Mouse (Mus musculus) frontal cortex, postnatal 25 days (tissue): ENCODE results near the gene Map2k5.
A peak's percentile ranks its signal among the peaks of the same experiment; 100 is the strongest.

ENCODE experiments used
- DNase-seq, 2 experiments: peaks; one replicate each; pipeline ENCODE4 v3.0.0; 2022; ENCODE audit warnings: low spot score in 2 of 2

Gene Map2k5

DNA sequence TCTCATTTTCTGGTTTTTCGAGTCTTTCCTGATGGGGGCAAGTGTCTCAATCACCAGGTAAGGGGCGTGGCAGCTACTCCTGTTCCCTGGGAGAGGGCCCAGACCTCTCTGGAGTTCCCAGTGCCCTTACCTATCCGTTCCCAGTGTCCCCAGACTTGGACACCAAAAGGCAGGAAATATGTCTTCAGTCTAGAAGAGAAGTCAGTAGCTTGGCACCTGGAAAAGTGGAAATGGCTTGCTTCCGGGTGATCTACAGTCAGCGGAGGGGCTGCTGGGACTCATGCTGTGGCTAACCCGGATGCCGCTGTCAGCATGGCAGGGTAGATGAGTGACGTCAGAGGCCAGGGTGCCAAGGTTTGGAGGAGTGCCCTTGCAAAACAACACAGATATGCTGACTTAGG lies 248.1 kb downstream of the Map2k5 start:
- DNase-seq: no peak

DNA sequence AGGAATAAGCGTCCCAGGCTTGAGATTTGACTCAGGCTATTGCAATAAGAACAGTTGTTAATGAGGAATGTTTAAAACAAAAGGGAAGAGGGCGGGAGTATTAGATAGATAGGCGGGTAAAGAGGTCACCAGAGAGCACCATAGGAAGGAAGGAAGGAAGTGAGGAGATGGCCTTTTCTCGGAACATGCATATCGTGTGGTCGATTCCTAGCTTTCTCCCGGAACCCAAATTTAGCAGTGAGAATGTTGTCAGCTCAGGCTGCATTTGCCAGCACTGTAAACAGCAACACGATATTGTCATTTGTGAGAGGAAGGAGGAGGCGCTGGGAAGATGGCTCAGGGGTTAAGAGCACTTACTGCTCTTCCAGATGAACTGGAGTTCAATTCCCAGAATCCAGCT lies 253.2 kb downstream of the Map2k5 start:
- no peak for DNase-seq

DNA sequence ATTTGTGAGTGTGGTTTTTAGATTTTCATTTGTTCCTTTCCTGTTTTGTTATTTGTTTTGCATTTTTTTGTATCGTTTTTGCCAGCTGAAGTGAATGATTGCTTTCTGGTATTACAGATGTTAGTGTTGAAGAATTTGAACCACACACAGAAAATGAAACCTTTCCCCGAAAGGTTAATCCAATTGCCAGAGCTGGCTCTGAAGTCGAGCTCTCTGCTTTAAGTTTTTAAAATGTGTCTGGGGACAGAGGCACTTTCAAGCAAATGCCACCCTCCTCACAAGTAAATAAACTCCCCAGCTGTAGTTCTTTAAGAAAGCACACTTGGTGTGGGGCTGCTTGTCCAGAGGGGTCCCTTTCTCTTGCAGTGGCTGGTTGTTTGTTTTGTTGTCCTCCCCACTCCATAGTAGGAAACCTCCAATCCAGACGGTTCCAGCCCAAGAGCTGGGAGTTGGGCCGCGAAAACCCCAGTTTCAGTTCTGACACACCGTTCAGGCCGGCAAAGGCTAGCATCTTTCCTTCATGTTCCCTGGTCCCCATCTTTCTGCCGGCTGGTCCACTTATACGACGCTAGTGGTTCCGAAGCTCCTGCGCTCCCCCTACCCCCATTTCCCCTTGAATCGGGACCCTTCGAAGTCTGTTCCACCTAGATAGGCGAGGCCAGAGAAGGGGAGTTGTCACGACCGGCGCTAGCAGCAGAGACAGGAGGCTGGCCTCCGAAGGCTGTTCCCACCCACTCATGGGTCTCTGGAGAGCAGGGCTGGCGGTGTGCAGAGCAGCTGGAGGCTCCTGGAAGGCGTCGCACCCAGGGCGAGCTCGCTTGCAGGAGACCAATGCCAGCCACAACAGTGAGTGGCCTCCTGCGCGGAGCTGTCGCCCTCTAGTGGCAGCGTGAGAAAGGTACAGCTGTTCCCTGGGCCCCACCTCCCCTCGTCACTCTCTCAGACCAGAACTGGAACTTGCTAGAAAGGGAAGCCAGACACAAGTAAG lies 254.0 kb downstream of the Map2k5 start:
- peak; percentile 70 to 83 for DNase-seq

DNA sequence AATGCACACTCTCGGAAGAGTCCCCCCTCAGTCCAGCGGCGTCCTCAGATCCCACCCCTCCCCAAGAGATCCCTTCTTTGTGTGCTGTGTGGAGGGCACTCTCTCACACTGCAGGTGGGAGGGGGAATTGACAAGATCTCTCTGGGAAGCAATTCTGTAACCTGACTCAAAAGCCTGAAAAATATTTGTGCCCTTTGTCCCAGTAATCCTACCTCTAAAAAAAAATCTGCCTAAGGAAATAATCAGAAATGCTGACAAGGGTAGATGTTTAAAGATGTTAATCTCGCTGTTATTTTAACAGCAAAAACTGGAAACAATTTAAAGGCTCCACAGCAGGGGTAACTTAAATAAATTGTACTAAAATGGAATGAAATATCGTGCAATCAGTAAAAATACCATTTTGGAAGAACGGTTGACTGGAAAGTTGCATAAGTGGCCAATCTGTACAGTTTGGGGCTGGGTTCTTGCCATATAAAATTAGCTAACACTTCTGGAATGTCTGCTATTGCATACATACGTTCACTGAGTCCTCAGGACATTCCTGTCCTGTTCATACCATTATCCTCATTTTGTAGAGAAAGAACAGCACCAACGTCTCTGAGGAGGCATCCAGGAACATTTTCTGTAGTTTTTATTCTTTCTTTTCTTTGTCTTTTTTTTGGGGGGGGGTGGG lies 255.4 kb downstream of the Map2k5 start:
- DNase-seq: no peak

DNA sequence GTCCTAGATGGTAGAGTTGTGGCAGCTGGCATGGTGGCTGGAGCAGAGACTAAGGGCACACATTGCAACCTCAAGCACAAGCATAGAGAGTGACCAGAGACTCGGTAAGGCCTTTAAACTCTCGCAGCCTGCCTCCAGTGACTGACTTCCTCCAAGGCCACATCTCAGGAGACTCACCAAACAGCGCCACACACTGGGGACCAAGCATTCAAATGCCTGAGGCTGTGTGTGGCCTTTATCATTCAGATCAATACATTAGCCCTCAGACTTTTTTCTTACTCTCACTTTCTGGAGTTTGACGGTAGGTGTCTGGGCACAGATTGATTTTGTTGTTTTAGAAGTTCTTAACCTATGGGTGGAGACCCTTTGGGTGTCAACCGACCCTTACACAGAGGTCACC lies 259.3 kb downstream of the Map2k5 start:
- no peak for DNase-seq
